Mouse (Mus musculus) spleen, adult 2 months (tissue): ENCODE data around the gene Sec22b.

Experiments used
- CTCF ChIP-seq: fragments of 200-500 bp; IDR thresholded peaks from 2 replicates; pipeline ENCODE4 v1.5.1; 2011; ENCODE audit warnings: mild to moderate bottlenecking, inconsistent platforms; ENCODE audit not compliant: insufficient read depth, insufficient read length, insufficient replicate concordance; ENCODE audit errors: extremely low read depth
- POLR2A ChIP-seq: fragments of 200-500 bp; IDR thresholded peaks from 2 replicates; pipeline ENCODE4 v1.6.1; 2011; ENCODE audit warnings: low read depth, low read length, inconsistent platforms

DNA sequence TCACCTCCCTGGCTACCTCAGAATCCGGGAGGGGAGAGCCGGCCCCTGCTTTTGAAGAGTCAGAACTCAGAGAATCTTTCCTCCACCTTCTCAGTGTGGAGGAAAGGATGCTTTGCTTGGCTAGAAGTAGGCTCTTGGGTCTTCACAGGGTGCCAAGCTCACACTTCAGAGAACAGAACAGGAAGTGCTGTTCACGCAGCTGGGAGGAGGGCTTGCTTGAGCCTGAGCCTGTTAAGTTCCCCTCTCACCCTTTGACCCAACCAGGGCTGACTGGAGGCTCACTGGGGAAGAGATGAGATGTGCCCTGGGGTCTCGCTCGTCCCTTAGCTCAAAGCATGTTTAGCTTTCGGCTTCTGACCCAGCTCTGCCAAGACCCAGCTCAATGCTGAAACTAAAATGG, 32.3 kb downstream of the Sec22b start:
- TF ChIP-seq CTCF (no peak), POLR2A (no peak)
